Mouse (Mus musculus) forebrain, postnatal 0 days (tissue): ENCODE measurements around the gene Ncoa1. TPM values are rescaled to one million over a fixed set of nuclear protein-coding genes. Genes with fewer than 3 reads are reported as not detected.
"Not testable (repeated sequence)": the region's sequence is repeated elsewhere in the genome, so short reads cannot be mapped to it uniquely, and the experiment has no call there.

Experiments
- ATAC-seq: fragments of 200-750 bp; cut with Nextera tagmentation; 2 replicates; pipeline ENCODE4 v1.8.0; 2017; ENCODE audit warnings: mild to moderate bottlenecking, moderate library complexity
- DNase-seq: peaks from one replicate; pipeline ENCODE4 v3.0.0-alpha.2; 2015
- H3K27ac ChIP-seq: fragments of 300-500 bp; sonication (generic); 2 replicates; pipeline ENCODE4 v1.5.1; 2014; ENCODE audit warnings: low read depth, mild to moderate bottlenecking, antibody characterized with exemption, low read length, moderate library complexity, mixed read lengths
- H3K27me3 ChIP-seq: fragments of 300-500 bp; sonication (generic); 2 replicates; pipeline ENCODE4 v1.6.1; 2014; ENCODE audit warnings: mild to moderate bottlenecking, low read length, mixed read lengths; ENCODE audit not compliant: insufficient read depth
- H3K36me3 ChIP-seq: fragments of 300-500 bp; sonication (generic); 2 replicates; pipeline ENCODE4 v1.6.1; 2014; ENCODE audit warnings: mild to moderate bottlenecking, moderate library complexity; ENCODE audit not compliant: insufficient read depth
- H3K4me1 ChIP-seq: fragments of 300-500 bp; sonication (generic); 2 replicates; pipeline ENCODE4 v1.6.1; 2014; ENCODE audit warnings: antibody characterized with exemption; ENCODE audit not compliant: insufficient read depth
- H3K4me2 ChIP-seq: fragments of 300-500 bp; sonication (generic); 2 replicates; pipeline ENCODE4 v1.6.1; 2014; ENCODE audit warnings: low read depth, mild to moderate bottlenecking, moderate library complexity
- H3K4me3 ChIP-seq: fragments of 300-500 bp; sonication (generic); 2 replicates; pipeline ENCODE4 v1.5.1; 2014; ENCODE audit warnings: low read depth, low read length, mixed read lengths
- H3K9ac ChIP-seq: fragments of 300-500 bp; sonication (generic); 2 replicates; pipeline ENCODE4 v1.6.1; 2014; ENCODE audit warnings: mild to moderate bottlenecking
- H3K9me3 ChIP-seq: fragments of 300-500 bp; sonication (generic); 2 replicates; pipeline ENCODE4 v1.6.1; 2016; ENCODE audit warnings: low read length
- CTCF ChIP-seq: sonication (generic); IDR thresholded peaks from 2 replicates; pipeline ENCODE4 v1.5.1; 2016; ENCODE audit warnings: antibody characterized with exemption, control low read depth, low read depth
- WGBS: fragments of 180-500 bp; shearing (Covaris S2); extraction: QIAGEN DNeasy Blood & Tissue Kit; methylation state at CpG from one replicate; pipeline ENCODE4 v1.1.7; 2014; 5-methylcytosine and 5-hydroxymethylcytosine counted together
- polyA plus RNA-seq: library from polyadenylated mRNA; unstranded; fragments of >200 nt; fragmentation: Nextera tagmentation; extraction: Ambion mirVana; gene quantifications from 2 replicates; pipeline ENCODE4 v1.2.1, GENCODE M21; 2015
- total RNA-seq: library from RNA; depleted of rRNA; stranded (reverse); fragments of >200 nt; gene quantifications from 2 replicates; pipeline ENCODE4 v1.2.3, GENCODE M21; 2014

Ncoa1 gene
- total and polyA plus RNA-seq, 2 experiments from 2014 or later: 20.2 to 46.1 TPM

- ATAC-seq (no peak), DNase-seq (no peak)
- Histone ChIP-seq H3K9ac (no peak overlapping the region), H3K4me2 (no peak overlapping the region), H3K4me1 (no peaks in the 10 kb centered on the region), H3K27me3 (no peaks in the 10 kb centered on the region), H3K27ac (no peak overlapping the region), H3K4me3 (no peak overlapping the region), H3K36me3 (no peaks in the 10 kb centered on the region), H3K9me3 (no peaks in the 10 kb centered on the region)
- WGBS: 97% methylated on average over 2 of the region's 2 CpGs
- peak; percentile 46 for TF ChIP-seq CTCF
Measured at GRCm38 (mm10) chr12:4460990-4461389, 16.0 kb downstream of the Ncoa1 start.

DNA sequence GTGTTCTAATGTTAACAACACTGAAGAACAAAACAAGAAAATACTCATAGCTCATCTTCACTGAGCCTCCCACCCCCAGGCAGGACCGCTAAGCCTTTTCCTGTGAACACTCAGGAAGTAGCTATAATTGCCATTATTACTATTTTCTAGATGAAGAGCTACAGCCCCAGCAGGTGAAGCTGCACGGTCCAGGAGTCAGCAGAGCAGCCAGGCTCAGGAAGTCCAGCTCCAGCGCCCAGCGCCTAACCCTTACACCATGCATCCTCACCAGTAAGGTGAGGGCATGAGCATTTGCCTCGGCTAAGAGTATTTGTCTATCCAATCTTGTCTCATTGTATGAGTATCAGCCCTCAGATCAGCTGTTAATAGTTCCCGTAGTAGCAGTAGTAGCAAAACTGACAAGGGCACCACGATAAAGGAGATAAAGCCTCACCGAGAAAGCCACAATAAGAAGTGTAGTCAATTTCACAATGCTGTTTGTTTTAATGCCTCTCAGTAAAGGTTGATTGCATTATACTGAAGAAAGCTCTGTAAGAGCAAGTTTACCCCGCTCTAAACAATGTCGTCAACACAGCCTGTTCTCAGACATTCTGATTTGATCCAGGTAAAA, 21.9 kb downstream of the Ncoa1 start:
- no peaks in the 10 kb centered on the region for H3K27me3 ChIP-seq
- ATAC-seq (no peak), DNase-seq (no peak)
- 80% methylated on average over 10 of the region's 10 CpGs for WGBS
- no peak for TF ChIP-seq CTCF
- no peak overlapping the region for H3K4me3 ChIP-seq
- no peak overlapping the region for H3K27ac ChIP-seq
- H3K36me3 ChIP-seq: no peaks in the 10 kb centered on the region
- no peaks in the 10 kb centered on the region for H3K9me3 ChIP-seq
- no peak overlapping the region for H3K9ac ChIP-seq
- peaks cover 4% of the 10 kb centered on the region; the same call in 1 of the 2 replicates for H3K4me1 ChIP-seq
- H3K4me2 ChIP-seq: no peak overlapping the region

- no peak for TF ChIP-seq CTCF
Measured at GRCm38 (mm10) chr12:4454248-4454647, 22.7 kb downstream of the Ncoa1 start.

DNA sequence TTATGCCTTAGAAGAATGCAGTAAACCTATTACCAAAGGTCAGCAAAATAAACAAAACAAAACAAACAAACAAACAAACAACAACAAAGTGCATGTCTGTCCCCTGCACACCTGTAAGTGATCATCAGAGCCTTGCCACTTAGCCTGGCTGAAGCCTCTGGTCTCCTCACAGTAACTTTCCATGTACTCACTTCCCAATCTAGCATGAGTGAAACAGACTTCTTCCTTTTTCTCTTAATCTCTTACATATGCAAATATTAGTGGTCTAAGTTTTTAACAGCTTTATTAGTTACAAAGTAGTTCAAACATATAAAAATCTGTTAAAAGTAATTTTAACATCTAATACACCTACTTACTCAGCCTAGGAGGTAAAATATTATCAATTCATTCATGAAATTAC, 24.7 kb downstream of the Ncoa1 start:
- Histone ChIP-seq H3K36me3 (no peaks in the 10 kb centered on the region), H3K27ac (no peak overlapping the region), H3K27me3 (no peaks in the 10 kb centered on the region), H3K9me3 (no peaks in the 10 kb centered on the region), H3K4me2 (no peak overlapping the region), H3K4me3 (no peak overlapping the region), H3K4me1 (peaks cover 4% of the 10 kb centered on the region), H3K9ac (no peak overlapping the region)
- ATAC-seq (no peak), DNase-seq (no peak)
- no peak for TF ChIP-seq CTCF

More at GRCm38 (mm10) chr12:4454248-4454647, 22.7 kb downstream of the Ncoa1 start:
- no peaks in the 10 kb centered on the region for H3K27me3 ChIP-seq
- no peaks in the 10 kb centered on the region for H3K36me3 ChIP-seq
- H3K4me1 ChIP-seq: peaks cover 4% of the 10 kb centered on the region; the same call in 1 of the 2 replicates
- 80% methylated on average over 4 of the region's 4 CpGs for WGBS
- no peak overlapping the region for H3K9ac ChIP-seq
- no peak for ATAC-seq
- no peak overlapping the region for H3K4me2 ChIP-seq
- H3K9me3 ChIP-seq: no peaks in the 10 kb centered on the region
- no peak overlapping the region for H3K4me3 ChIP-seq
- no peak for DNase-seq
- no peak overlapping the region for H3K27ac ChIP-seq

- H3K4me3 ChIP-seq, H3K4me1 ChIP-seq: not testable (repeated sequence)
Measured at GRCm38 (mm10) chr12:4450485-4450884, 26.5 kb downstream of the Ncoa1 start.

GRCm38 (mm10) chr12:4448076-4448589, 28.8 kb downstream of the Ncoa1 start:
- TF ChIP-seq CTCF: no peak
- H3K27me3 ChIP-seq: no peaks in the 10 kb centered on the region
- H3K4me2 ChIP-seq: no peak overlapping the region
- no peak overlapping the region for H3K4me3 ChIP-seq
- WGBS: 82% methylated on average over 4 of the region's 4 CpGs
- no peaks in the 10 kb centered on the region; the same call in none of the 2 replicates for H3K4me1 ChIP-seq
- DNase-seq: no peak
- H3K9ac ChIP-seq: no peak overlapping the region
- H3K36me3 ChIP-seq: no peaks in the 10 kb centered on the region
- H3K9me3 ChIP-seq: no peaks in the 10 kb centered on the region
- no peak overlapping the region for H3K27ac ChIP-seq
- ATAC-seq: no peak

More at GRCm38 (mm10) chr12:4450485-4450884, 26.5 kb downstream of the Ncoa1 start:
- not testable (repeated sequence) for H3K4me2 ChIP-seq, H3K9ac ChIP-seq, DNase-seq, H3K27me3 ChIP-seq, H3K9me3 ChIP-seq, ATAC-seq, H3K36me3 ChIP-seq, H3K27ac ChIP-seq

- Histone ChIP-seq H3K36me3 (no peaks in the 10 kb centered on the region), H3K4me1 (no peaks in the 10 kb centered on the region; the same call in 1 of the 2 replicates), H3K27me3 (no peaks in the 10 kb centered on the region), H3K4me2 (no peak overlapping the region), H3K9me3 (no peaks in the 10 kb centered on the region), H3K4me3 (no peak overlapping the region), H3K27ac (no peak overlapping the region), H3K9ac (no peak overlapping the region)
- ATAC-seq (no peak), DNase-seq (no peak)
- no peak for TF ChIP-seq CTCF
- 92% methylated on average over 5 of the region's 5 CpGs for WGBS
Measured at GRCm38 (mm10) chr12:4444946-4445345, 32.0 kb downstream of the Ncoa1 start.
